Mouse (Mus musculus) erythroblast, embryonic 14.5 days (primary cell): Measurements from ENCODE around the gene Apoa4.

Source experiments
- GATA1 ChIP-seq: IDR thresholded peaks from 2 replicates; pipeline ENCODE4 v1.6.1; 2012; ENCODE audit warnings: low read length, inconsistent platforms, mixed read lengths
- TAL1 ChIP-seq: IDR thresholded peaks from 3 replicates; pipeline ENCODE4 v1.6.1; 2012; ENCODE audit warnings: low read length, inconsistent platforms, mixed read lengths

DNA sequence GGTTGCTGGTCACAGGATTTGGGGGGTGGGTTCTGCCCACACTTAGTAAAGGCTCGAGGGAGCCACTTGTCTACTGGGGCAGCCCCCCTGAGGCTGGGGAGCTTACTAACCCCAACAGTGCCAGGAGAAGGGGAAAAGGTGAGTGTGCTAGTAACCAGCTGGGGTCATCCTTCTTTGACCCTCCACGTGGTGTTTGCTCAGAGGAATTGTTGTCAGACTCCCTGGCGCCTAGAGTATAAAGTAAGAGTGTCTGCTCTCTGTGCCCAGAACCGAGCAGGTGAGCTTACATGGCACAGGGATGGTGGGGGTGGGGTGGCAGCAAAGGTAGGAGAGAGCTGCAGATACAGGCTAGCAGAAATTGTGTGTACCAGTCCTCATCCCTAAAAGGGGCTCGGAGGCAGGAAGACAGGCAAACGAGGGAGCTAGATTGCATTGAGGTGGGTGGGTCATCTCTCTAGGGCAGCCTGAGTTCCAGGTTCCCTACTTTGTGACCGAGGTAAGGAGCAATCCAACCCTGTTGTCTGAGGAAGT, 27.9 kb downstream of the Apoa4 start, which contains the start of gene Apoa5:
- TF ChIP-seq GATA1 (no peak), TAL1 (no peak)
